Mouse (Mus musculus): ENCODE data around the gene Cdh24.

DNA sequence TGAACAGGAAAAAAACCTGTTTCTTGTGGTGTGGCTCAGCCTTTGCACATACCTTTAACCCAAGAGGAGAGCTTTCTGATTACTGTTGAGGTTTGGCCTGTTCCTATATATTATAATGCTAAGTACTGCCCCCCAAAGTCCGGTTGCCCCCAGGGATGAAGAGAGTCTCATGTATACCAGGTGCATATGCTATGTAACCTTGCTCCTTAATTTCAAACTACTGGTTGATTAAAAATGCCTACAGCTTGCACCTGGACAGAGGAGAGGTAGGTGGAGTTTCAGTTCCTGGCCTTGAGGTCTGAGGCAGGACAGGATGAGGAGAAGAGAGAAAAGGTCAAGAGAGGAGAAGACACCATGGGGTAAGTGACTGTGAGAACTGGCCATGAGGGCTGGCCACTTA, 20.0 kb downstream of the Cdh24 start, which contains the start of gene Psmb11:
- no peak for TF ChIP-seq CTCF (IDR thresholded peaks at IDR 0.05; ENCODE audit: control insufficient read depth, insufficient read depth, low read length)
- no peak for TF ChIP-seq POLR2A (IDR thresholded peaks at IDR 0.05; ENCODE audit: borderline replicate concordance, control insufficient read depth, low read depth, low read length)

All from bone marrow, adult 2 months (tissue).